Mouse (Mus musculus): ENCODE results near the gene Birc3. TPM values are rescaled to one million over a fixed set of nuclear protein-coding genes. Genes with fewer than 3 reads are reported as not detected.
A peak's percentile ranks its signal among the peaks of the same experiment; 100 is the strongest.

The Birc3 gene
- total and polyA plus RNA-seq, 2 experiments from 2014 or later = 1.5 to 2.3 TPM

DNA sequence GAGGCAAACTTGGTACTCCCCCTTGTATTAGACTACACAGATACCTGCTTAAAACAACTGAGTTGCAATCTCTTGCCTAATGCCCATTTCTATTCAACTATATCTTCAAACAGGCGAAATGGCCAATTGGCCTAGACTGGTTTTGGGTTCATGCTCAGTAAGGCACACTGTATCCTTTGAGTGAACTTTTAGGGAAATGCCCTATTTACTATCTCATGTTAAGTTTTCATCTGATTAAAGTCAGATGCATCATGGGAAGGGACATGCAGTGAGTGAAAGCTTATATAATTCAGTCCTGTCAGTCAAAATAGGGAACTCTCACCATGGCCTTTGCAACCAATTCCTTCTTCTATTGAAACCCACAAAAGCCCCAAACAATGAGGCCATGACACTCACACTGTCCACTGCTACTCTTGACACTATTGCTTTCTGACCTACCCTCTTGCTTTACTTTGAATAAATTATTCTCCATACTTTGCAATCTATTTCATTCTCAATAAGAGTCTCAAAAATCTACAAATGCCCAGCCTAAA is 26.3 kb downstream of the Birc3 start:
- Histone ChIP-seq H3K4me2 (ENCODE audit: low read depth, low read length, poor library complexity, severe bottlenecking) (no peak overlapping the region), H3K9ac (replicated peaks; ENCODE audit: low read length, poor library complexity, severe bottlenecking) (no peak overlapping the region), H3K36me3 (ENCODE audit: insufficient read depth, low read length) (no peaks in the 10 kb centered on the region), H3K4me1 (ENCODE audit: insufficient read depth, low read length) (no peaks in the 10 kb centered on the region), H3K27me3 (ENCODE audit: insufficient read depth, low read length) (no peaks in the 10 kb centered on the region), H3K9me3 (ENCODE audit: low read length) (no peaks in the 10 kb centered on the region), H3K4me3 (ENCODE audit: low read depth, low read length) (no peak overlapping the region), H3K27ac (ENCODE audit: low read depth, low read length) (no peak overlapping the region)
- ATAC-seq (ENCODE audit: low FRiP score) (no peak), DNase-seq (ENCODE audit: low spot score) (no peak)
- WGBS = 86% methylated on average over 1 of the region's 1 CpGs
- TF ChIP-seq CTCF (IDR thresholded peaks at IDR 0.05) = no peak

DNA sequence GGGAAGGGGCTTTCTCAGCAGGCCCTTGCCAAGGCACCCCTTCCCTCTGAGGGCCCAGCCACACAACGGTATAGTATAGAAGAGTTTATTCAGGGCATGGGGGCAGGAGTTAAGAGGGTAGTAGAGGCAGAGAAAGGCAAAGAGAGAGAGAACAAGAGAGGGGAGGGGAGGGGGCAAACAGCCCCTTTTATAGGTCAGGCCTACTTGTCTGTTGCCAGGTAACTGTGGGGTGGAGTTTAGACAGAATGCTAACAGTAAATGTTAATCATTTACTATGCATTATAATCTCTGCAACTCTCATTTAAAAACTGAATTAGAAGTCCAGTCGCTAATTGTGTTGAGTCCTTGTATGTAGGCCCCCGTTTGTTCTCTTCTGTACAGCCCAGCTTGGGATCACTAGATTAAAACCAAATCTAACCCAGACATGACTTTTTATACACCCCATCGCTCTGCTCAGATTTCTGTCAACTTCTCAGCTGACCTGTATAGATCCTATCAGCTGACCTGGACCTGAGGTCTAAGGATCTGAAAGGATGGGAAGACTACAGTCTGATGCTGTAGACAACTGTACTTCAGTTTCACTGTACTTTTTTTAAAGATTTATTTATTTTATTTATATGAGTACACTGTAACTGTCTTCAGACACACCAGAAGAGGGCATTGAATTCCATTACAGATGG is 27.6 kb downstream of the Birc3 start:
- no peak for DNase-seq (ENCODE audit: low spot score)
- TF ChIP-seq CTCF (IDR thresholded peaks at IDR 0.05) = no peak
- 72% methylated on average over 4 of the region's 4 CpGs for WGBS

DNA sequence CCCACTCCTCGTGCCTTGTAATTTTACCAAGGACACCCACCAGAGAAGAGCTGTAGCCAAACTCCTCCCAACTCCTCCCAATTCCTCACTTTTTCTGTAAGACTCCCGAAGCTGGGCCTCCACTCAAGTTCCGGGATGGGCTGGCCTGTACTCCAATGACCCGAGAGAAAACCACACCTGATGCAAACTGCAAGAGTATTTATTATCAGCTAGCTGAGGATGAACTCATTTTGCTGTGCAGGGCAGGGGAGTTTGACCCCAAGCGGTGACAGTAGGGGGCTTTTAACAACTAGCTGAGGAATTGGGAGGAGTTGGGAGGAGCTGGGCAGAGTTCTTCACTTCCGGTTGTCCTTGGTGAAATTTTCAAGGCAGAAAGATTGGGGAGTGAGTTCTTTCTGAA is 31.8 kb downstream of the Birc3 start:
- no peak for DNase-seq (ENCODE audit: low spot score)

More for the DNA sequence above, 27.6 kb downstream of the Birc3 start:
- Histone ChIP-seq H3K4me3 (ENCODE audit: low read depth, low read length) (no peak overlapping the region), H3K4me1 (ENCODE audit: insufficient read depth, low read length) (no peaks in the 10 kb centered on the region), H3K27me3 (ENCODE audit: insufficient read depth, low read length) (no peaks in the 10 kb centered on the region), H3K9me3 (ENCODE audit: low read length) (no peaks in the 10 kb centered on the region), H3K36me3 (ENCODE audit: insufficient read depth, low read length) (no peaks in the 10 kb centered on the region), H3K9ac (replicated peaks; ENCODE audit: low read length, poor library complexity, severe bottlenecking) (no peak overlapping the region), H3K4me2 (ENCODE audit: low read depth, low read length, poor library complexity, severe bottlenecking) (no peak overlapping the region), H3K27ac (ENCODE audit: low read depth, low read length) (no peak overlapping the region)
- ATAC-seq (ENCODE audit: low FRiP score) = no peak

DNA sequence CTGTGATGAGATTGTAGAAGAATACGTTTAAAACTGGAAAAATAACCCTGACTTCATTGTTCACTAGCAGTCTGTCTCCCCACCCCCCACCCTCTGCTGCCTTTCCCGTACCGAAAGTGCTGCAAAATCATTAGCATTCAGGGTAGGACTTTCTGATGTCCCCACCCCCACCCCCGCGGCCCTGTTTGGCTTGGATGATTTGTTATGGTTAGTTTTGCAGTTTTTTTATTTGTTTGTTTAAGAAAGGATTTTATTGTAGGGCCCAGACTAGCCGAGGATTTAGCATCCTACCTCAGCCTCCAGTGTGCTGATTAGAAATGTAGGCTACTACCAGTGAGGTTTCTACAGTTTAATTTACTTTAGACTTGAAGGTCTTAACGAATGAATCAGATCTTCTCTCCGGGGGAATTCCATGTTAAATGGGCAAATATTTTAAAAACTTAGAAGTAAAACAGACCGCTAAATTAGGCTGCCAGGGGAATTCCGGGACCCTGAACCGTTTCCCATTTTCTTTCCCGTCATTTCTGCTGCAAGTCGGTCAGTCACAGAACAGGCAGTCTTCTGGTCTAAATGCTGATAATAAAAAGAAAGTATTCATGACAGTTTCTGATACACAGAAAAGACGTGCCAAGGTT is 35.1 kb downstream of the Birc3 start:
- Histone ChIP-seq H3K9me3 (ENCODE audit: low read length) (no peaks in the 10 kb centered on the region), H3K4me3 (ENCODE audit: low read depth, low read length) (peak overlapping the region; percentile 80), H3K36me3 (ENCODE audit: insufficient read depth, low read length) (no peaks in the 10 kb centered on the region), H3K9ac (replicated peaks; ENCODE audit: low read length, poor library complexity, severe bottlenecking) (peak overlapping the region; percentile 82), H3K4me1 (ENCODE audit: insufficient read depth, low read length) (0 out of 2 replicates have a peak, but pooled peaks cover 2% of the 10 kb centered on the region), H3K27me3 (ENCODE audit: insufficient read depth, low read length) (no peaks in the 10 kb centered on the region), H3K27ac (ENCODE audit: low read depth, low read length) (peak overlapping the region; percentile 97), H3K4me2 (ENCODE audit: low read depth, low read length, poor library complexity, severe bottlenecking) (peak overlapping the region; percentile 57)
- TF ChIP-seq CTCF (IDR thresholded peaks at IDR 0.05) = no peak
- WGBS = 10% methylated on average over 14 of the region's 14 CpGs
- ATAC-seq (ENCODE audit: low FRiP score) (peak; percentile 25), DNase-seq (ENCODE audit: low spot score) (peak; percentile 55)

More for the DNA sequence above, 31.8 kb downstream of the Birc3 start:
- 77% methylated on average over 6 of the region's 6 CpGs for WGBS
- H3K36me3 ChIP-seq (ENCODE audit: insufficient read depth, low read length) = no peaks in the 10 kb centered on the region
- no peak overlapping the region for H3K4me3 ChIP-seq (ENCODE audit: low read depth, low read length)
- no peak overlapping the region for H3K4me2 ChIP-seq (ENCODE audit: low read depth, low read length, poor library complexity, severe bottlenecking)
- TF ChIP-seq CTCF (IDR thresholded peaks at IDR 0.05) = no peak
- no peak overlapping the region for H3K27ac ChIP-seq (ENCODE audit: low read depth, low read length)
- no peaks in the 10 kb centered on the region for H3K9me3 ChIP-seq (ENCODE audit: low read length)
- H3K4me1 ChIP-seq (ENCODE audit: insufficient read depth, low read length) = 0 out of 2 replicates have a peak, but pooled peaks cover 2% of the 10 kb centered on the region
- ATAC-seq (ENCODE audit: low FRiP score) = no peak
- no peaks in the 10 kb centered on the region for H3K27me3 ChIP-seq (ENCODE audit: insufficient read depth, low read length)
- no peak overlapping the region for H3K9ac ChIP-seq (replicated peaks; ENCODE audit: low read length, poor library complexity, severe bottlenecking)

DNA sequence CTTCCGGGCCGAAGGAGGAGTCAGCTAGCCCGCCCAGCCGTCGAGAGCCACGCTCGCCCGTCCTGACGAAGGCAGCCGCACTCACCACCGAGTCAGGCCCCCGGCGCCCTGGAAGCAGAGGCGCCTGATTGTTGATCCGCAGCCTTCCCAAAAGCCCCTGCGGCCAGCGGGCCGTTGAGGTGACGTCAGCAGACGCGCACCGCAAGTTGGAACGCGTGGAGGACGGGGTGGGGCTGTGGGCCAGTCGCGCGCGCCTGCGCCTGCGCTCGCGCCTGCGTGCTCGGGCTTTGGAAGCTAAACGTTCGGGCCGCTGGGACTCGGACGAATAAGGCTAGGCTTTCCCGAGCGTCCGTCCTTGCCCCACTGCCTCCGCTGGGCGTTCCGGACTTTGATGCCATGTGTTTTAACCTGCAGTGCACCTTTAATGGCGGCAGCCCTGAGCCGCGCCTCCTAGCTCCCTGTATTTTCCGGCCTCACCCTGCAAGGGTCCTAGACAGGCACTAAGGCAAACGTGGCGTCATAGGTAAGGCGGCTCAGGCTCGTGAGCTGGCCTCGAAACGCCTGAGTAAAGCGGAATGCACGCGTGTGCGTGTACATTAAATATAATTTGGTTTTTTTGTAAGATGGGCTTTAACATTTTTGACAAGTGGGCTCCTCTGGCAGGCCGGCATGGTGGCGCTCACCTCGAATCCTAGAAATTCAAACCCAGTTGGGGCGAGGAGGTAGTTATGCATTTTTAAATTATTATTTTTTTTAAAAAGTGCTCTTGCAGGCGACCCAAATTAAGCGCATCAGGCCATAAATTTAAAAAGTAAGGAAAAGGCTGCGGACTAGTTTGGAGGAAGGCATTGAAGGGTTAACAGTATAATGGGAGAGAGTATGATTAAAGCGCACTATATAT is 35.8 kb downstream of the Birc3 start, which contains the start of gene Birc2:
Gene Birc2 (minus strand): TSS at position 160 of the 901 bp plus-strand sequence.
- ATAC-seq (ENCODE audit: low FRiP score) (peak; percentile 98), DNase-seq (ENCODE audit: low spot score) (peak; percentile 98)
- no peaks in the 10 kb centered on the region for H3K36me3 ChIP-seq (ENCODE audit: insufficient read depth, low read length)
- H3K9ac ChIP-seq (replicated peaks; ENCODE audit: low read length, poor library complexity, severe bottlenecking) = peak within 1 kb of the TSS; percentile 82
- 0 out of 2 replicates have a peak, but pooled peaks cover 2% of the 10 kb centered on the region for H3K4me1 ChIP-seq (ENCODE audit: insufficient read depth, low read length)
- WGBS = under 1% methylated on average over 67 of the region's 68 CpGs
- H3K4me2 ChIP-seq (ENCODE audit: low read depth, low read length, poor library complexity, severe bottlenecking) = peak within 1 kb of the TSS; percentile 57
- no peaks in the 10 kb centered on the region for H3K27me3 ChIP-seq (ENCODE audit: insufficient read depth, low read length)
- H3K4me3 ChIP-seq (ENCODE audit: low read depth, low read length) = peak within 1 kb of the TSS; percentile 80
- peak within 1 kb of the TSS; percentile 97 for H3K27ac ChIP-seq (ENCODE audit: low read depth, low read length)
- H3K9me3 ChIP-seq (ENCODE audit: low read length) = no peaks in the 10 kb centered on the region
- peak; percentile 30 for TF ChIP-seq CTCF (IDR thresholded peaks at IDR 0.05)
